Mouse (Mus musculus): ENCODE results near the gene Fthl17f.
"Not testable (repeated sequence)": the region's sequence is repeated elsewhere in the genome, so short reads cannot be mapped to it uniquely, and the experiment has no call there.

The Fthl17f gene

GRCm38 (mm10) chrX:9062715-9063114, at the start of gene Fthl17f:
TSS of gene Fthl17f (plus strand) at chrX:9063015.
- not testable (repeated sequence) for DNase-seq (ENCODE audit: low spot score in 2 of 2)

- DNase-seq (ENCODE audit: low spot score in 2 of 2) = no peak
These were observed 46.7 kb upstream of the Fthl17f start for GRCm38 (mm10) chrX:9016079-9016478.

DNA sequence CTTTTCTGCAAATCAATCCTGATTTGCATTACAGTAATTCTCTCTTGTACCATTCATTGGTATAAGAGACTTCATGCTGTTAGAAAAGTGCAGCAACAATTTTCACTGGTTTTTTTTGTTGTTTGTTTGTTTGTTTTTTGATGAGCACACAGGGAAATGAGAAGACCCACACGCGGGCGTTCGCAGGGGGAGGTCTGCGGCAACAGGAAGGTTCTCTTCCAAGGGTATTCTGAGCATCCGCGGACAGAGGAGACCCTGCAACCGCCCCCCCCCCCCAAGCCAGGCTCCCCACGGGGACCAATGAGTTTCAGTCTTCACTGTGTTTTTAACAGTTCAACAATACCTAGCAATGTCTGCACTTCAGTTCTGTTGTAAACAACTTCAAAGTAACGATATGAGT, 43.3 kb upstream of the Fthl17f start:
- DNase-seq (ENCODE audit: low spot score in 2 of 2) = no peak

DNA sequence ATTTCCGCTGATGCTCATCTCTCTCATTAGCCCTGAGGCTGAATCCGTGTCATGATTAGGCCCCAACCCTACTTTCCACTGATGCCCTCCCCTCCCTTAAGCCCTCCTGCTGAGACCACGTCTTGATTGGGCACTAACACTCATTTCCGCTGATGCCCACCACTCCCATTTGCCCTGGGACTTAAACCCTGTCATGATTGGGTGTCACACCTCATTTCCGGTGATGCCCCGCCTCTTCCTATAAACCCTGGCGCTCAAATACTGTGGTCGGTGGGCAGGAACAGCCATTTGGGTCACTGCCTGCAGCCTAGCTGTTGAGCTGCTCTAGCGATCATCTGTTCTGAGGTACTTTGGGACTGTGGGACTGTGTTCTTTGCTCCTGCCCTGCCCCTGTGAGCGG, 29.6 kb upstream of the Fthl17f start, which contains the start of gene Fthl17e:
Gene Fthl17e, plus strand, starts transcription at position 301 of the 400 bp plus-strand sequence.
- DNase-seq (ENCODE audit: low spot score in 2 of 2) = not testable (repeated sequence)

- DNase-seq (ENCODE audit: low spot score in 2 of 2) = not testable (repeated sequence)
These were observed 21.2 kb upstream of the Fthl17f start for GRCm38 (mm10) chrX:9041611-9042010.

DNA sequence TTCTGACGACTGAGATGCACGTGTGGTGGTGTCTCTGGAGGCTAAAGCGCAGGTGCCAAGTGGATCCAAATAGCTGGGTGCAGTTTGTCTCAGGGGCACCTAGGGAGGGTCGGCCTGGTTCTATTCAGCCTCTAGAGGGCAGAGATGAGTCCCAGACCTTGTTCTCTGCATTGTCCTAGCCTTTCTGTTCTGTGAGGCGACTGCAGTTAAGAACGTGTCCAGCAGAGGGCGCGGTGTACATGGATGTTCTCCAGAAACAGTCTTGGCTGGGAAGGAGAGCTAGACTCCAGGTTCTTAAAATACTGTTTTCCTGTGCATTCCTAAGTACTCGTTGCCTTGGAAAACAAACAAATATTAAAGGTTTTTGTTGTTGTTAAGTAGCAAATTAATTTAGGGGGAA, 1.9 kb upstream of the Fthl17f start:
- peak; percentile 8 to 82 for DNase-seq (ENCODE audit: low spot score in 2 of 2)

GRCm38 (mm10) chrX:9062101-9062500, 714 bp upstream of the Fthl17f start:
- no peak for DNase-seq (ENCODE audit: low spot score in 2 of 2)

GRCm38 (mm10) chrX:9077699-9078098, 14.9 kb downstream of the Fthl17f start:
- peak in 1 of 2 experiments; percentile 7 for DNase-seq (ENCODE audit: low spot score in 2 of 2)

- not testable (repeated sequence) for DNase-seq (ENCODE audit: low spot score in 2 of 2)
These were observed 32.3 kb downstream of the Fthl17f start for GRCm38 (mm10) chrX:9095066-9095465.

- no peak for DNase-seq (ENCODE audit: low spot score in 2 of 2)
These were observed 41.4 kb downstream of the Fthl17f start, which contains the start of gene 4930402K13Rik for GRCm38 (mm10) chrX:9104262-9104661. TSS of gene 4930402K13Rik (plus strand) at chrX:9104562.

DNA sequence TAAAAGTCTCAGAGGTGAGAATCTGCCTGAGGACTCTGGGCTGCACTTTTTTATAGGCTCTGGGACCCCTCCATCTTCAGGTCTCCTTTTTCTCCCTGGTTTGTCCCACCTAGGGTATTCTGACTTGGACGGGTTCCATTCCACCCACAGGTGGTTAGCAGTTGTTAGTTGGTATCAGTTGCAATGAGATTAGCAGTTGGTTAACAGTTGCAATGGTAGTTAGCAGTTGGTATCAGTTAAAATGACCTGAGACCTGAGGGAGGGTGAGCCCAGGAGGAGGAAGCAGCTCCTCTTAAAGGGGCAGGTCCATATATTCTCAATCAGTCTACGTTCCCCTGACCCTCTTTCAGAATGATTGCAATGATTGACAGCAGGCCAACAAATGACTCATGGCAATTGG, 47.6 kb downstream of the Fthl17f start:
- DNase-seq (ENCODE audit: low spot score in 2 of 2) = no peak
